Mouse (Mus musculus) midbrain, embryonic 10.5 days (tissue): ENCODE data around the gene Gm10642. TPM values are rescaled to one million over a fixed set of nuclear protein-coding genes. Genes with fewer than 3 reads are reported as not detected.
A peak's percentile ranks its signal among the peaks of the same experiment; 100 is the strongest.

ENCODE experiments used
- DNase-seq: peaks from one replicate; pipeline ENCODE4 v3.0.0-alpha.2; 2017; ENCODE audit warnings: low spot score
- H3K27ac ChIP-seq: fragments of 300-500 bp; sonication (generic); replicated peaks from 2 replicates; pipeline ENCODE4 v1.5.1; 2016; ENCODE audit warnings: mild to moderate bottlenecking
- H3K27me3 ChIP-seq: fragments of 300-500 bp; sonication (generic); 2 replicates; pipeline ENCODE4 v1.6.1; 2016; ENCODE audit warnings: low read depth, mild to moderate bottlenecking; ENCODE audit not compliant: poor library complexity, severe bottlenecking
- H3K36me3 ChIP-seq: fragments of 300-500 bp; sonication (generic); 2 replicates; pipeline ENCODE4 v1.6.1; 2016; ENCODE audit warnings: mild to moderate bottlenecking, moderate library complexity
- H3K4me1 ChIP-seq: fragments of 300-500 bp; sonication (generic); 2 replicates; pipeline ENCODE4 v1.6.1; 2016
- H3K4me3 ChIP-seq: fragments of 300-500 bp; sonication (generic); 2 replicates; pipeline ENCODE4 v1.5.1; 2016; ENCODE audit warnings: mild to moderate bottlenecking, moderate library complexity
- H3K9me3 ChIP-seq: fragments of 300-500 bp; sonication (generic); replicated peaks from 2 replicates; pipeline ENCODE4 v1.6.1; 2016; ENCODE audit warnings: mild to moderate bottlenecking
- WGBS: fragments of 180-500 bp; shearing (Covaris S2); methylation state at CpG from one replicate; pipeline ENCODE4 v1.1.7; 2016; 5-methylcytosine and 5-hydroxymethylcytosine counted together
- polyA plus RNA-seq: library from polyadenylated mRNA; unstranded; fragments of >200 nt; fragmentation: Nextera tagmentation; extraction: Ambion mirVana; gene quantifications from 2 replicates; pipeline ENCODE4 v1.2.1, GENCODE M21; 2016

Gm10642 gene
- polyA plus RNA-seq, 1 experiment from 2014 or later, result 0.33 TPM

DNA sequence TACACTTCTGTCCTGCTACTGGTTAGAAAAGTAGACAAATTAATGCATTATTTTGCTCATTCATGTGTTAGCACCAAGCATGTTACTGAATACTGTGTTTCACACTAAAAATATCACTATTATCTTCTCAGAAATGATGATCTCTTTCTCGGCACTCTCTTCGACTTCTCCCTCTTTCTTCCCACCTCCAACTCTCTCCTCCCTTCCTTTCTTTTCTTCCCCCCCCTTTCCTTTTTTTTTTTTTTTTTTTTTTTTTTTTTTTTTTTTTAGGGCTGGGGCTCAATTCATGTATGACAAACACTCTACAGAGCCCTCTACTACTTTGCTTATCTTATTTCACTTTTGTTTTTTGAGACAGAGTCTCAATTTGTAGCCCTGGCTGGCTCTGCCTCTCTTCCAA, 2.2 kb downstream of the Gm10642 start:
- 73% methylated on average over 2 of the region's 2 CpGs for WGBS
- no peak overlapping the region for H3K4me3 ChIP-seq
- H3K4me1 ChIP-seq, result peaks cover 28% of the 10 kb centered on the region
- H3K27me3 ChIP-seq, result no peaks in the 10 kb centered on the region
- no peak overlapping the region for H3K27ac ChIP-seq
- DNase-seq, result no peak
- no peaks in the 10 kb centered on the region for H3K9me3 ChIP-seq
- H3K36me3 ChIP-seq, result no peaks in the 10 kb centered on the region

DNA sequence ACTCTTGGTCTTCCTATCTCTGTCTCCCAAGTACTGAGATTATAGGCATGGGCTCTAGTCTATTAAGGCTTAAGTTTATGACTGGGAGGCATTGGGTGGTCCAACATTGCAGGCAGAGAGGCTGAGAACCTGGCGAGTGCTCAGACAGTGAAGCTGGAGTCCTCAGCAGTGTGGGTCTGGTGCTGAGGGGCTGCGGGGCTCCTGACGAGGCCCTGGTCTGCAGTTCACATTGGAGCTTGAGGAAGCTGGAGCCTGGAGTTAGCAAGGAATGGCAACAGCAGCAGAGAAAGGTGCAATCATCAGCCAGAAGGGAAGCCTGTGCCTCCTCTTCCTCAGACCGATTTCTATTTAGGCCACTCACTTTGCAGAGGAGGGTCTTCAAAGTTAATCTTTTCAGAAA, 8.8 kb downstream of the Gm10642 start:
- H3K27me3 ChIP-seq, result no peaks in the 10 kb centered on the region
- no peak for DNase-seq
- H3K36me3 ChIP-seq, result no peaks in the 10 kb centered on the region
- 84% methylated on average over 4 of the region's 4 CpGs for WGBS
- no peak overlapping the region for H3K4me3 ChIP-seq
- H3K9me3 ChIP-seq, result no peaks in the 10 kb centered on the region
- H3K4me1 ChIP-seq, result no peaks in the 10 kb centered on the region
- H3K27ac ChIP-seq, result no peak overlapping the region

DNA sequence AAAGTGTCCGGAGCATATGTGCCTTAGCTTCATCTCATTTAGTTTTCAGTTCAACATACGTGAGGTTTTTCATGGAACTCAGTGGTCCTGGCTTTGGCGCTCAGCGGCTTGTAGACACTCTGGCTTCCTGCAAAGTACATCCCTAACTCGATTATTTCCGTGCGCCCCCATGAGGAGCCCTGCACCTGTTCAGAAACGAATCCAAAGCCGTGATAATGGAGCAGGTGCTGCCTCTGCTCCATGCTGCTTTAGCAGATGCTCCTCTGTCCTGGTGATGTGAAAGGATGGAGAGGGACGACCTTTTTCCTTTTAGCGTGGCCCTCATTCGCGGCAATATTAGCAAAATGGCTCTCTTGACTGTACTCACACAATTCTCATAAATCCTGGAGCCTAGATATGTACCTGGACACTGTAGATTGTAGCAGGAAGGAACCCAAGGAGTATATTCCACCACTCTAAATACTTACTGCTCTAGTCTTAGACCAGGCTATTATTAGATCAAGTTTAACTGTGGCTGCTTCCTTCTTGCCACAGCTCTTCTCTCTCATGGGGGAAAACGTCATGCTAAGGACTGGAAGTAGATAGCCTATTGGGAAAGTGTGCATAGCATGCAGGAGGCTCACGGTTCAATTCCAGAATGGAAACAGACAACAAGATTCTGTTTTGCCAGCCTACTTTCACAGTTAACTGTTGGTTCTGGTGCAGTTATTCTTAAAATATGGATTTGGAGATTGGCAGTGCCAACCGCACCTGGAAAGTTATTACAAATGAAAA, 9.5 kb downstream of the Gm10642 start:
- H3K36me3 ChIP-seq, result no peaks in the 10 kb centered on the region
- no peaks in the 10 kb centered on the region for H3K9me3 ChIP-seq
- 75% methylated on average over 16 of the region's 16 CpGs for WGBS
- DNase-seq, result no peak
- no peaks in the 10 kb centered on the region for H3K27me3 ChIP-seq
- H3K4me1 ChIP-seq, result no peaks in the 10 kb centered on the region
- H3K27ac ChIP-seq, result no peak overlapping the region
- H3K4me3 ChIP-seq, result no peak overlapping the region

DNA sequence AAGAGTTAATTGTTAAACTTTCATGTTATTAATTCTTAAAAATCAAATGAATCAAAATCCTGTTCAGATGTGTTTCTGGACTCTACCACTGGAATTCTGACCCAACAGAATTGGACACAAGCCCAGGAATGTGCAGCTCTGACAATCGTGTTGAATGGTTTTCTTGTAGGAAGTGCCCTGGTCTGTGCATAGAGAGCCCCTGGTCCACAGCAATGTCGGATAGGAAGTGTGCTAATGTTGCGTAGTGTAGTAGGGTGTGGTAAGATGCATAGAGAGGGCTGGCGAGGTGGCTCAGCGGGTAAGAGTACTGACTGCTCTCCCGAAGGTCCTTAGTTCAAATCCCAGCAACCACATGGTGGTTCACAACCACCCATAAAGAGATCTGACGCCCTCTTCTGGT, 10.8 kb downstream of the Gm10642 start:
- H3K36me3 ChIP-seq, result no peaks in the 10 kb centered on the region
- no peaks in the 10 kb centered on the region for H3K9me3 ChIP-seq
- H3K4me1 ChIP-seq, result no peaks in the 10 kb centered on the region
- H3K27ac ChIP-seq, result no peak overlapping the region
- 79% methylated on average over 7 of the region's 7 CpGs for WGBS
- DNase-seq, result no peak
- no peak overlapping the region for H3K4me3 ChIP-seq
- no peaks in the 10 kb centered on the region for H3K27me3 ChIP-seq

DNA sequence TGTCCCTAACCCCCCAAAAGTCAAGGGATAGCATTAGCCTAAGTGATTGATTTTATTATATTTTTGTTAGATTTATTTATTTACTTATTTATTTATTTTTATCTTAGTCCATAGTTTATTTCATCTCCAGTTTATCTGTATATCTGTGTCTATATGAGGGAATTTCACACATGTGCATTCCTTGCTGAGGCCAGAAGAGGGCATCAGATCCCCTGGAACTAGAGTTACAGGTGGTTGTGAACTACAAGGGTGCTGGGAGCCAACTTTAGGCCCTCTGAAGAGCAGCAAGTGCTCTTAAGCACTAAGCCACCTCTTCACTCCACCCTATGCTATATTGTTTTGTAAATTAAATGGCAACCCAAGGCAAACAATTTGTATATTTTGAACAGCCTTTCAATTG, 12.0 kb downstream of the Gm10642 start:
- Histone ChIP-seq H3K4me3 (no peak overlapping the region), H3K27me3 (no peaks in the 10 kb centered on the region), H3K36me3 (no peaks in the 10 kb centered on the region), H3K9me3 (no peaks in the 10 kb centered on the region), H3K27ac (no peak overlapping the region), H3K4me1 (peaks cover 3% of the 10 kb centered on the region; the same call in 1 of the 2 replicates)
- no peak for DNase-seq

DNA sequence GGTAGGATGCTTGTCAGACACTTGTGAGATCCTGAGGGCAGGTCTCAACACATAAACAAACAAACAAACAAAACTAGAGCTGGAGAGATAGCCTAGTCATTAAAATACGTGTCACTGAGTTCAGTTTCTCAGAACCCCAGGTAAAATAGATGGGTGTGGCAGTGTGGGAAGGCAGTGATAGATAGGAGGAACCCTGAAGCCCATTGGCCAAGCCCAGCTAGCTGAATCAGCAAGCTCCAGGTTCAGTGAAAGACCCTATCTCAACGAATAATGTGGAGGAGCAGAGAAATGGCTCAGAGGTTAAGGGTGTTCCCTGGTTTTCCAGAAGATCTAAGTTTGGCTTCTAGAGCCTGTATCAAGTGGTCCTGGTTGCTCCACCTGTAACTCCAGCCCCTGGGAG, 13.1 kb downstream of the Gm10642 start:
- no peaks in the 10 kb centered on the region for H3K27me3 ChIP-seq
- 68% methylated on average over 2 of the region's 2 CpGs for WGBS
- H3K9me3 ChIP-seq, result no peaks in the 10 kb centered on the region
- no peaks in the 10 kb centered on the region for H3K36me3 ChIP-seq
- no peak for DNase-seq
- H3K27ac ChIP-seq, result no peak overlapping the region
- no peak overlapping the region for H3K4me3 ChIP-seq
- H3K4me1 ChIP-seq, result peaks cover 3% of the 10 kb centered on the region; the same call in 1 of the 2 replicates

DNA sequence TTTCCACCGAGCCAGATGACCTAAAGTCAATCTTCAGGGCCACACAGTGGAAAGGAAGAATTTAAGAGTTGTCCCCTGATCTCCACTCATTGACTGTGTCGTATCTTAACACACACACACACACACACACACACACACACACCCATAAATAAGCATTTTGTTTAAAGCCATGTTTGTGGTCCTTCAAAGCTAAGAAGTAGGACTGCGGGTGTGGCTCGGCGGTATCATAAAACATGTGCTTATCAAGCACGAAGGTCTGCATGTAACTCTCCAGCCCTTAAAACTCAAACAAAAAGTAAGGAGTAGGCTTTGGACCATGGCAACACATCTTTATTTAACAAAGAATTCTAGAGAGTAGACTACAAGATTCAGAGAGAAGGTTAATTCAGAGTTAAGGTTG, 14.3 kb downstream of the Gm10642 start:
- DNase-seq, result no peak
- H3K4me1 ChIP-seq, result peaks cover 3% of the 10 kb centered on the region; the same call in 1 of the 2 replicates
- no peaks in the 10 kb centered on the region for H3K9me3 ChIP-seq
- no peak overlapping the region for H3K27ac ChIP-seq
- whole genome bisulfite sequencing, result 92% methylated on average over 6 of the region's 6 CpGs
- H3K36me3 ChIP-seq, result no peaks in the 10 kb centered on the region
- no peaks in the 10 kb centered on the region for H3K27me3 ChIP-seq
- H3K4me3 ChIP-seq, result no peak overlapping the region

DNA sequence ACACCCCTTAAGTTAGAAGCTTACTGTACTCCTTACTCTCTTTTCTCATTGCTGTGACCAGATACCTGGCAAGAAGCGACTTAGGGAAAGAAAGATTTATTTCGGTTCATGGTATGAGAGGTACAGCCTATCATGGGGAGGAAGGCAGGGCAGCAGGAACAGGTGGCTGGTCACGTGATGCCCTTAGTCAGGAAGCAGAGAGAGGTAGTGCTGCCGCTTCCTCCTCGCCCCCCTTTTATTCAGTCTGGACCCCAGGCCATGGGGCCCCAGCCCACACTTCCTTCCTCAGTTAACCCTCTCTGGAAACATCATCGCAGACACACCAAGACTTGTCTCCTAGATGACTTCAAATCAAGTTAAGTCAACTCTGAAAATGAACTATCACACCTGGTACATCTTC, 15.2 kb downstream of the Gm10642 start:
- Histone ChIP-seq H3K4me3 (no peak overlapping the region), H3K9me3 (no peaks in the 10 kb centered on the region), H3K27ac (no peak overlapping the region), H3K4me1 (peaks cover 3% of the 10 kb centered on the region; the same call in 1 of the 2 replicates), H3K27me3 (no peaks in the 10 kb centered on the region), H3K36me3 (no peaks in the 10 kb centered on the region)
- 83% methylated on average over 6 of the region's 6 CpGs for WGBS
- DNase-seq, result no peak

DNA sequence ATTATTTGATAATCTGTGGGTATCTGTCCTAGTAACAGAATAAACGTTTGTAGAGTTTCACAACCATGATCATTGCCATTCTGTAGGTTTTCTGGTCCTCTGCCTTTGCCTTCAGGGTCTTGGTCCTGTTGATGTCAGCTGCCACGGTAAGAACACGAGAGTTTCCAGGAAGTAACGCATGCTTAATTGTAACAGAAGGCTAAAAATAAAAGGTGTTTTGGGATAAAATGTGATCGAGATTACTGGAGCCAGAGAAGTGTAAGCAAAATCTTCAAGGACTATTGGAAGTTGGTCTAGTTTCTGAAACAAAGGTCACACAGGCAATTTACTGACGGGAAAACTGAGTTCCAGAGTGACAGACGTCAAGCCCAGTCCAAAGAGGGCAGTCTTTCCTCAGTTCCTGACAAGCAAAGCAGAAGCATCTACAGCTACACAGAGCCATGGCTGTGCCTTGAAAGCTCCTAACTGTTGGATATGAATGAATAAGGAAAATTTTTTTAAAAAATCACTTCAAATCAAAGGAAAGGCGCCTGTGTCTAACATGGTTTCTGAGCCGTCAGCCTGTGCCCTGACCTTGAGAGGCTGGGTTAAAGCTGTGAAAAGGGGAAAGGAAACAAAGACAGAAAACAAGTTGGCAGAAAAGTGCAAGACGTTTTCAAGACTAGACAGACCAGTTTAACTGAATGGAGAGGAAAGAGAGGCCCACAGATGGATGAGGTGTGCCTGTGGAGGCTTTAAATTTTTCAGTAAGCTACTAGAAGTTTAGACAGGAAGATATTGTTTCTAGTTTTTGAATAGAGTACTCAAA, 15.9 kb downstream of the Gm10642 start:
- WGBS, result 60% methylated on average over 10 of the region's 10 CpGs
- no peak for DNase-seq
- Histone ChIP-seq H3K36me3 (no peaks in the 10 kb centered on the region), H3K4me3 (no peak overlapping the region), H3K27ac (no peak overlapping the region), H3K27me3 (no peaks in the 10 kb centered on the region), H3K4me1 (peaks cover 3% of the 10 kb centered on the region; the same call in 1 of the 2 replicates), H3K9me3 (no peaks in the 10 kb centered on the region)

DNA sequence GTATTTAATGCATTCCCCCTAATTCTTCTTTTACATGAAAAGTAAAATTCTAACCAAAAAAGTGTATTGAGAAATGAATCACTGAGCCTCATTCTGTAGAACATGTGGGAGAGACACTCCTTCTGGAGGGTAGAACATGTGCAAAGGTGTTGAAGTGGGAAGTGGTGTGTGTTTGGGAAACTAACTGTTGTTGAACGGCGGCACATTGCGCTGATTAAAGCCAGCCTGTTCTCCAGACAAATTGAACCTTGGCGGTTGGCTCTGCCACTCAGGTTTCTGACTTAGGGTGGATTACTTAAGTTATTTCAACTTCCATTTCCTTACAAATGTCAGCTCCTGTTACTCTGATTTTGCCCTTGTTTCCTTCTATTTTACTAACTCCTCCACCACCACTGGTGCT, 17.6 kb downstream of the Gm10642 start:
- Histone ChIP-seq H3K36me3 (no peaks in the 10 kb centered on the region), H3K27me3 (no peaks in the 10 kb centered on the region), H3K9me3 (no peaks in the 10 kb centered on the region), H3K27ac (no peak overlapping the region), H3K4me3 (no peak overlapping the region), H3K4me1 (peaks cover 3% of the 10 kb centered on the region; the same call in 1 of the 2 replicates)
- DNase-seq, result no peak
- 85% methylated on average over 4 of the region's 4 CpGs for WGBS

DNA sequence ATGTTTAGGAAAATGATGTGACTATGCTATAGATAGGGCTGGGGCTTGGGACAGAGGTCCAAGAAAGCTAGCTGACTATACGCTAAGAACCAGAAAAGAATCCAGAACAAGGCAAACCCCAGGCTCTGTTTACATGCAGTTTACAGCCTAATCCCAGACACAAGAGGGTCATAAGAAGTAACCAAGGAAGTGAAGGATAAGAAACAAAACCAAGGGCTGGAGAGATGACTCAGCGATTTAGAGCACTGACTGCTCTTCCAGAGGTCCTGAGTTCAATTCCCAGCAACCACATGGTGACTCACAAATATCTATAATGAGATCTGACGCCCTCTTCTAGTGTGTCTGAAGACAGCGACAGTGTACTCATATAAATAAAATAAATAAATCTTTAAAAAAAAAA, 19.1 kb downstream of the Gm10642 start:
- Histone ChIP-seq H3K4me3 (no peak overlapping the region), H3K27me3 (no peaks in the 10 kb centered on the region), H3K9me3 (no peaks in the 10 kb centered on the region), H3K27ac (no peak overlapping the region), H3K36me3 (no peaks in the 10 kb centered on the region), H3K4me1 (peaks cover 6% of the 10 kb centered on the region)
- 78% methylated on average over 4 of the region's 4 CpGs for WGBS
- DNase-seq, result no peak

DNA sequence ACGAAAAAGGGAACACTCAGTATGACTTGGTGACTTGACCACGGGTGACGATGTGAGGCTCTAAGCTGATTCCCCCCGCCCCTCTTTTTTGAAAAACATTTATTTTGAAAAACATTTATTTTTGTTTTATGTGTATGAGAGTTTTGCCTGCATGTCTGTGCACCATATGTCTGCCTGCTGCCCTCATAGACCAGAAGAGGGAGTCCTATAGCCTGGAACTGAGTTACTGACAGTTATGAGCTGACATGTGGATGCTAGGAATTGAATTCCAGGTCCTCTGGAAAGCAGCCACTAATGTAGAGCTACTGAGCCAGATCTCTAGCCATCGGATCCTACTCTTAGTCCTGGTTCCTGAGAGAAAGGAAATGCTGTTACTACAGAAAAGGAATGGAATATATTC, 19.9 kb downstream of the Gm10642 start:
- Histone ChIP-seq H3K4me1 (peaks cover 14% of the 10 kb centered on the region), H3K4me3 (no peak overlapping the region), H3K27ac (no peak overlapping the region), H3K27me3 (no peaks in the 10 kb centered on the region), H3K9me3 (no peaks in the 10 kb centered on the region), H3K36me3 (no peaks in the 10 kb centered on the region)
- 87% methylated on average over 5 of the region's 5 CpGs for WGBS
- DNase-seq, result no peak

DNA sequence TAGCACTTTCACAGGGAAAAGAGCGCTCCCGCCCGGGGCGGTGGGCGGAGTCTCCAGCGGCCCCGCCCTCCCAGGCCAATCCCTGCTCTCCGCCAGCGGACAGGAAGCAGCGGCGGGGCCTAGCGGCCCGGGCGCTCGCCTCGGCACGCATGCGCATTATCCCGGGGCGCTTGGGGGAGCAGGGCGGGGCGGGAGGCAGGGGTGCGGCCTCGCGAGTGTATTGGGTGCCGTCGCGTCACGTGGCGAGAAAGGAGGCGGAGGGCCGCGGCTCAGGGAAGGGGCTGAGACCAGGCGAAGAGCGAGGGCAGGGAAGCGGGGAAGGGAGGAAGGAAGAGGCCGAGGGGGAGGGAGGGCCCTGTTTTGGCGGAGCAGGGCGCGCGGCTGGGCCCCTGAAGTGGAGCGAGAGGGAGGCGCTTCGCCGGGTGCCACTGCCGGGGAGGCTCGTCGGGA, 22.7 kb downstream of the Gm10642 start, which contains the start of gene Adam10:
Gene Adam10 (plus strand): TSS at position 316 of the 450 bp plus-strand sequence.
- peak; percentile 99 for DNase-seq
- peak within 1 kb of the TSS; percentile 99 for H3K27ac ChIP-seq
- H3K27me3 ChIP-seq, result no peaks in the 10 kb centered on the region
- peaks cover 25% of the 10 kb centered on the region for H3K4me1 ChIP-seq
- under 1% methylated on average over 48 of the region's 48 CpGs for WGBS
- no peaks in the 10 kb centered on the region for H3K9me3 ChIP-seq
- H3K4me3 ChIP-seq, result peak within 1 kb of the TSS; percentile 95
- H3K36me3 ChIP-seq, result no peaks in the 10 kb centered on the region
